Mouse (Mus musculus) heart, postnatal 25 days (tissue): ENCODE measurements around the gene Sycn. TPM values are rescaled to one million over a fixed set of nuclear protein-coding genes. Genes with fewer than 3 reads are reported as not detected.

Experiments
- DNase-seq: peaks from one replicate; pipeline ENCODE4 v3.0.0; 2022; ENCODE audit warnings: low spot score
- intact Hi-C: fragments of 180-260 bp; cut with DNase I; formaldehyde crosslinking; loops from one replicate; pipeline ENCODE4 v1.15.1; 2025
- total RNA-seq, 2 experiments: library from RNA; stranded (reverse); gene quantifications; 2 replicates each; pipeline ENCODE4 v1.2.3; 2021

Gene Sycn
- total RNA-seq, 2 experiments from 2014 or later, result not detected

GRCm38 (mm10) chr7:28557069-28557468 is 16.4 kb downstream of the Sycn start:
- DNase-seq, result no peak
- intact Hi-C loops, result no loop called here

- intact Hi-C loops, result no loop called here
- DNase-seq, result no peak
Observed at GRCm38 (mm10) chr7:28557708-28558107, 17.0 kb downstream of the Sycn start.

- DNase-seq, result peak; percentile 44
- intact Hi-C loops, result no loop called here
Observed at GRCm38 (mm10) chr7:28558486-28558885, 17.8 kb downstream of the Sycn start.

GRCm38 (mm10) chr7:28560856-28561255 is 20.2 kb downstream of the Sycn start:
- DNase-seq, result no peak
- intact Hi-C loops, result no loop called here

- intact Hi-C loops, result no loop called here
- no peak for DNase-seq
Observed at GRCm38 (mm10) chr7:28561967-28562366, 21.3 kb downstream of the Sycn start.

- intact Hi-C loops, result no loop called here
- DNase-seq, result no peak
Observed at GRCm38 (mm10) chr7:28562371-28562770, 21.7 kb downstream of the Sycn start.

GRCm38 (mm10) chr7:28562951-28563350 is 22.3 kb downstream of the Sycn start:
- intact Hi-C loops, result no loop called here

GRCm38 (mm10) chr7:28565407-28565806 is 24.7 kb downstream of the Sycn start:
- intact Hi-C loops, result no loop called here

More at GRCm38 (mm10) chr7:28562951-28563350, 22.3 kb downstream of the Sycn start:
- DNase-seq, result no peak

GRCm38 (mm10) chr7:28567539-28567938 is 26.9 kb downstream of the Sycn start:
- intact Hi-C loops, result no loop called here
- no peak for DNase-seq

More at GRCm38 (mm10) chr7:28565407-28565806, 24.7 kb downstream of the Sycn start:
- DNase-seq, result no peak

GRCm38 (mm10) chr7:28568253-28568652 is 27.6 kb downstream of the Sycn start:
- peak; percentile 25 for DNase-seq
- intact Hi-C loops, result loop anchor here (1.0 kb wide), 1 partner anchor 33 kb away; no protein-coding TSS in a partner anchor

- intact Hi-C loops, result no loop called here
- no peak for DNase-seq
Observed at GRCm38 (mm10) chr7:28570291-28570981, 29.8 kb downstream of the Sycn start.

GRCm38 (mm10) chr7:28570982-28571682 is 30.4 kb downstream of the Sycn start:
- intact Hi-C loops, result no loop called here
- DNase-seq, result no peak

- DNase-seq, result no peak
- intact Hi-C loops, result no loop called here
Observed at GRCm38 (mm10) chr7:28572689-28573088, 32.0 kb downstream of the Sycn start.

- intact Hi-C loops, result no loop called here
- no peak for DNase-seq
Observed at GRCm38 (mm10) chr7:28573236-28573635, 32.6 kb downstream of the Sycn start.

GRCm38 (mm10) chr7:28575597-28575996 is 34.9 kb downstream of the Sycn start:
- no peak for DNase-seq
- intact Hi-C loops, result no loop called here

- intact Hi-C loops, result no loop called here
- DNase-seq, result peak; percentile 73
Observed at GRCm38 (mm10) chr7:28576271-28576914, 35.7 kb downstream of the Sycn start.

GRCm38 (mm10) chr7:28577826-28578542 is 37.3 kb downstream of the Sycn start:
- intact Hi-C loops, result no loop called here
- DNase-seq, result no peak

- intact Hi-C loops, result no loop called here
- no peak for DNase-seq
Observed at GRCm38 (mm10) chr7:28578543-28579053, 37.9 kb downstream of the Sycn start.

GRCm38 (mm10) chr7:28579826-28580225 is 39.1 kb downstream of the Sycn start:
- intact Hi-C loops, result no loop called here
- DNase-seq, result no peak

GRCm38 (mm10) chr7:28581721-28582120 is 41.0 kb downstream of the Sycn start:
- DNase-seq, result no peak

More at GRCm38 (mm10) chr7:28581721-28582120, 41.0 kb downstream of the Sycn start:
- intact Hi-C loops, result no loop called here
